Mouse (Mus musculus): ENCODE results near the gene Gfy. TPM values are rescaled to one million over a fixed set of nuclear protein-coding genes. Genes with fewer than 3 reads are reported as not detected.

The Gfy gene
- total RNA-seq, 2 experiments from 2014 or later, result 0.18 TPM; not detected in 1

DNA sequence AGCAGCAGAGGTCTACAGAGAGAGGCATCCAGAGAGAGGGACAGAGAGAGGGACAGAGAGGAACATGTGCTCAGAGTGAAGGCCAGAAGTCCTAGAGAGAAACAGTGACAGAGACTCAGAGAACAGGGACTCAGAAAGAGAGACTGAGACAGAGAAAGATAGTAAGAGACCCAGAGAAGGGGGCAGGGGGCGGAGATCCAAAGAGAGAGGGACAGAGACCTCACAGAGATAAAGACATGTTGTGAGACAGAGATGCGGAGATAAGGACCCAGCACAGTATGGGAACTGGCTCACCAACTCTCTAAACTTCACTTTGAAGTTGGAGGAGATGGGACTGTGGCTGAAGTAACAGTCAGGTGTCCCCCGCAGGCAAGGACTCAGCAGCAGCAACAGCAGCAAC, 44.0 kb downstream of the Gfy start:
- intact Hi-C loops (cut with DNase I), result no loop called here
- DNase-seq (ENCODE audit: low spot score in 2 of 2), result no peak

DNA sequence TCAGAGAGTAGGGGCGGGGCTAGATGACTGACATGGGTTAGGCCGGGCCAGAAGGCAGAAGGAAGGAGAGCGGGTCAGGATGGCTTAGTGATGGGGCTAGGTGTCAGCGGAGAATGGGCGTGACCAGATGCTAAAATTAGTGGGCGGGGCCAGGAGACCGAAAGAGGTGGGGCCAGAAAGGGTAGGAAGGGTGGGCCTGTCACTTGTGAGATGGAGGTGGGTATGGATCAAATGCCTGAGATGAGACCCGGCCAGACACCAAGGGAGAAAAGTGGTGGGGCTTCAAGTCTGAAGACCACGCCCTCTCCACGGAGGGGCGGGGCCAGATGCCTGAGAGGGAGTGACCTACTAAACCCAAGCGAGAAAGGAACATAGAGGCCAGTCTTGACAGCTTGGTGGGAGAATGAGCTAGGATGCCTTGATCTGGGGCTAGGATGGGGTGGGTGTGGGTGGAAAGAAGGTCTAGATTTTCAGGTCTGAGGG, 44.8 kb downstream of the Gfy start:
- DNase-seq (ENCODE audit: low spot score in 2 of 2), result no peak
- intact Hi-C loops (cut with DNase I), result no loop called here

DNA sequence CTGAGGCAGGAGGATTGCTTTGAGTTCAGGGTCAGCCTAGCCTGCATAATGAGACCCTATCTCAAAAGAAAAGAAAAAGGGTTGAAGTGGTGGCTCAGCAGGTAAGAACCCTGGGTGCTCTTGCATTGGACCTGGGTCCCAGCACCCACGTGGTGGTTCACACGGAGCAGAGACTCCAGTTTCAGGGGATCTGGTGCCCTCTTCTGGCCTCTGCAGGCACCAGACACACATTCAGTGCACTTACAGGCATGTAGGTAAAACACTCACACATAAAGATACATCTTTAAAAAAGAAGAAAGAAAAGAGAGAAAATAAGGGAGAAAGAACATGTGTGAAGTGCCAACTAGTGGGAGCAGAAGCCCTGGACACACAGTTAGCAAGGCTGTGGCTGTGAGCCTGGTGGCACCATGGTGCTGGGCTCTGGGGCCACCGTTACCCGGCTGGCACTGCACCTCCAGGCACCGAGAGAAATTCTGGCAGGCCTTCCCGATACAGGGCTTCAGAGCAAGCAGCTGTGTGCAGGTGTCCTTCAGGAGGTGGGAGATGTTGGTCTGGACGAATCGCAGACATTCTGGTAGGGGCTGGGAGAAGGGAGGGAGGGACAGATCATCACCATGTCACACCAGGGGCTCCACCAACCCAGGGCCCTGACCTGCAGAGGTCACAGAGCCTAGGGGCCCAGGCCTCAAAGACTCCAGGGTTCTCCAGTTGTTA, 45.8 kb downstream of the Gfy start:
- no peak for DNase-seq (ENCODE audit: low spot score in 2 of 2)
- intact Hi-C loops (cut with DNase I), result no loop called here

- intact Hi-C loops (cut with DNase I), result no loop called here
- DNase-seq (ENCODE audit: low spot score in 2 of 2), result no peak
These were observed 47.5 kb downstream of the Gfy start for GRCm38 (mm10) chr7:45131850-45132249.

- intact Hi-C loops (cut with DNase I), result loop anchor here (2.0 kb wide), 1 partner anchor 49 kb away; no protein-coding TSS in a partner anchor
- DNase-seq (ENCODE audit: low spot score in 2 of 2), result no peak
These were observed 49.4 kb downstream of the Gfy start for GRCm38 (mm10) chr7:45129776-45130512.

- intact Hi-C loops (cut with DNase I), result loop anchor here (2.0 kb wide), 1 partner anchor 49 kb away; no protein-coding TSS in a partner anchor
- no peak for DNase-seq (ENCODE audit: low spot score in 2 of 2)
These were observed 50.1 kb downstream of the Gfy start for GRCm38 (mm10) chr7:45129318-45129717.

DNA sequence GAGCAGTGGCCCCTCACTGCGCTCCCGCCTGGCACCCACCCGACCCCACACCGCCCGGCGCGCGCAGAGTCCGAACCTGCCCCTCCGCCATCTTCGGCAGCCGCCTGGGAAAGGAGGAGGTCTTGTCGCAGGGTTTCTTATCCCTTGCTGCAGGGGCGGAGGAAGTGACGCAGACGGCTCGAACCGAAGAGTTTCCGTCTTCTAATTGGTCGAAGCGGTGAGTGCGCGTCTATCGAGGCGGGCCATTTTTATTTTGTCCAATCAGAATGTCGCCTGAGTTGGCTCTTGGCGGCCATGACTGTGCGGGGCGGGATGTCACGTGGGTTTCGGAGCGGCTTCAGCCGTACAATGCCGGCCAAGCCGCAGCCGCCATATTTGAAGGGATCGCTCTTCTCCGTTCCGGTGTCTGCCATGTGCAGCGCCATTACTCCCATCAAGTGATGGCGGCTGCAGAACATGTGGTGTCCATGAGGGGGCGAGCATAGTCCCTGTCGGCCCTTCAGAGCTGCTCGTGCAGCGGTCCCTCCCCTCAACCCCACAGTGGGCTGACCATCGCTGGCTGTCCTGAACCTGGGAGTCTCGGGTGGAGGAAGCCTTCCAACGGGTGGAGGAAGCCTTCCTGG, 50.6 kb downstream of the Gfy start, which contains the start of gene Rpl13a:
Gene Rpl13a (minus strand): TSS at position 138 of the 623 bp plus-strand sequence.
- DNase-seq (ENCODE audit: low spot score in 2 of 2), result peak; percentile 99 to 100
- intact Hi-C loops (cut with DNase I), result loop anchor here (2.0 kb wide), 1 partner anchor 48 kb away; no protein-coding TSS in a partner anchor

DNA sequence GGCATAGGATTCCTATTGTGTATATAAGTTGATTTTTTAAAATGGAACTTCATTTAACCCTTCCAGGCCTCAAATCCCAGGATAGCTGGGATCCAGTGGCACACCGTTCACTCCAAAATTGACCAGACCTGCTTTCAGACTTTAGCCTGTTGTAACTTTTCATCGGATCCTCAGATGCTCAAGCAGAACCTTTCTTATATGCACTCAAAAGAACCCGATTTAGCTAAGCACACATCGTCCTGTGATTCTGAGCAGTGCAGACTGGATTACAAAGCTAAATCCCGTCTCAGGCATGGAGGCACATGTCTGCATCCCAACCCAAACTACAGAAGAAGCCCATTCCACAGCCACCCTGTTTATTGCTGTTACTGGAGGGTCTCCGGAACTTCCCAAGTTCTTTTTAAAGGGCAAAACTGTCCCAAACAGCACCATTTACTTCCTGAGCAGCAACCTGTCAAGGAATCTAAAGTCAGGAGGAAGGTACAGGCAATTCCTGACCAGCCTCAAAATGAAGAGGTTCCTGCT, 51.6 kb downstream of the Gfy start:
- intact Hi-C loops (cut with DNase I), result loop anchor here (2.0 kb wide), 1 partner anchor 47 kb away; no protein-coding TSS in a partner anchor
- no peak for DNase-seq (ENCODE audit: low spot score in 2 of 2)

DNA sequence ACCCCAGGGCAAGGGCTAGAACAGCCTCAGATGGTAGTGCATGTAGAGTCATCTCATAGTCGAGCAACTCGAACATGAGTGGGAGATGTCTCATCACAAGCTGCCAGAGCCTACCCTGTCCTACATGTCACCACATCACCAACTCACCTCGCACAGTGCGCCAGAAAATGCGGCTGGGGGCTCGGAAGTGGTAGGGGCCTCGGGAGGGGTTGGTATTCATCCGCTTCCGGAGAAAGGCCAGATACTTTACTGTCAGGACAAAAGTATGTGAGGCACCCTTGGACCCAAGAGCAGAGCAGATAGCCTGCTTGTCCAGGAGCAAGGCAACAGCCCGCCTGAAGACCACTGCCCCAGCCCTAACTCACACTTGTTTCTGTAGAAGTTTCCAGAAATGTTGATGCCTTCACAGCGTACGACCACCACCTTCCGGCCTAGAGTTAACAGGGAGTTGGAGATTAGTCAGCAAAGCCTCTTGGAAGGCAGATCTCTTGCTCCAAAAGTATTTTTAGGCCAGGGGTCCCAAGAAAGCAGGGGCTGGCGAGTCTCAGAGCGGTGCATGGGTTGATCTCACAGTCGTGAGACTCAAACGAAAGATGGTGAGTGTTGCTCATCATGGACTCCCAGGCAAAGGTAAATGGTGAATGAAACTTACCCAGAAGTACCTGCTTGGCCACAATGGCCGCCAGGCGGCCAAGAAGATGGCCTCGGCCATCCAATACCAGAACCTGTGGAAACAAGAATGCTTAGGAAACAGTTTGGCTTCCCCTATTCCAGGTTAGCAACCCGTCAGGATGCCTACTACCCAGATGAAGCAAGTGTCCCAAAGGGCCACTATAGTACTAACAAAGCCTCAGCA, 52.3 kb downstream of the Gfy start:
- DNase-seq (ENCODE audit: low spot score in 2 of 2), result no peak
- intact Hi-C loops (cut with DNase I), result no loop called here

Small RNAs within 50 kb of the gene (microRNA-seq; reads per million reads assigned to microRNA genes)
- gene Mir5121 (11.8 to 32.4 reads per million in 2 experiments), gene Mir7055 (1.5 to 6.0 reads per million in 2 experiments)

Other genes starting within 250 kb of the Gfy start
- gene Tsks, start 236.4 kb downstream of the Gfy start, total RNA-seq (2021), result 1 to 10 TPM; 1.6 to 3.6 TPM
- gene Cpt1c, start 204.7 kb downstream of the Gfy start, total RNA-seq (2021), result 10 to 100 TPM; 89.3 to 95.9 TPM
- gene Prmt1, start 193.0 kb downstream of the Gfy start, total RNA-seq (2021), result 100 to 1,000 TPM; 140 to 163 TPM
- gene Irf3, start 181.9 kb downstream of the Gfy start, total RNA-seq (2021), result 10 to 100 TPM; 31.4 to 42.7 TPM
- gene Bcl2l12, start 180.9 kb downstream of the Gfy start, total RNA-seq (2021), result 1 to 10 TPM; 2.7 TPM
- 100 to 1,000 TPM; 161 to 163 TPM for gene Scaf1, start 163.2 kb downstream of the Gfy start, total RNA-seq (2021)
- gene Rras, start 161.6 kb downstream of the Gfy start, total RNA-seq (2021), result 10 to 100 TPM; 12.0 to 13.8 TPM
- gene Prr12, start 126.7 kb downstream of the Gfy start, total RNA-seq (2021), result 10 to 100 TPM; 59.1 to 65.5 TPM
- gene Nosip, start 117.1 kb downstream of the Gfy start, total RNA-seq (2021), result 10 to 100 TPM; 48.5 to 53.0 TPM
- 1 to 10 TPM; 7.3 to 7.6 TPM for gene Prrg2, start 116.9 kb downstream of the Gfy start, total RNA-seq (2021)
- gene Rcn3, start 87.3 kb downstream of the Gfy start, total RNA-seq (2021), result 1 to 10 TPM; 5.3 to 6.0 TPM
- 10 to 100 TPM; 22.7 to 24.1 TPM for gene Fcgrt, start 75.7 kb downstream of the Gfy start, total RNA-seq (2021)
- gene Rps11, start 55.1 kb downstream of the Gfy start, total RNA-seq (2021), result 100 to 1,000 TPM; 410 to 413 TPM
- 100 to 1,000 TPM; 630 to 639 TPM for gene Rpl13a, start 50.8 kb downstream of the Gfy start, total RNA-seq (2021)
- not detected for gene Gm45713, start 43.3 kb downstream of the Gfy start, total RNA-seq (2021)
- 1 to 10 TPM; 3.3 to 5.4 TPM for gene Flt3l, start 43.1 kb downstream of the Gfy start, total RNA-seq (2021)
- gene Pih1d1, start 25.3 kb downstream of the Gfy start, total RNA-seq (2021), result 10 to 100 TPM; 45.8 to 49.3 TPM
- gene Aldh16a1, start 25.0 kb downstream of the Gfy start, total RNA-seq (2021), result 10 to 100 TPM; 13.6 to 14.1 TPM
- 1,000 to 10,000 TPM; 1,365 to 1,520 TPM for gene Slc17a7, start 15.6 kb downstream of the Gfy start, total RNA-seq (2021)
- gene Pth2, start 1.4 kb upstream of the Gfy start, total RNA-seq (2021), result not detected
- 1 to 10 TPM; 5.2 to 5.3 TPM for gene Ccdc155, start 25.3 kb upstream of the Gfy start, total RNA-seq (2021)
- 10 to 100 TPM; 25.1 to 29.2 TPM for gene Dkkl1, start 32.6 kb upstream of the Gfy start, total RNA-seq (2021)
- gene Tead2, start 36.2 kb upstream of the Gfy start, total RNA-seq (2021), result 1 to 10 TPM; 2.8 to 5.5 TPM
- 1 to 10 TPM; 2.5 to 4.4 TPM for gene Cd37, start 59.5 kb upstream of the Gfy start, total RNA-seq (2021)
- 1 to 10 TPM; 1.6 to 1.9 TPM for gene Slc6a16, start 61.5 kb upstream of the Gfy start, total RNA-seq (2021)
- under 1 TPM in 1 of 2 experiments, not detected in 1; 0.23 TPM for gene Slc6a21, start 97.9 kb upstream of the Gfy start, total RNA-seq (2021)
- gene Trpm4, start 154.2 kb upstream of the Gfy start, total RNA-seq (2021), result 10 to 100 TPM; 13.2 to 24.9 TPM
- gene Hrc, start 155.7 kb upstream of the Gfy start, total RNA-seq (2021), result under 1 TPM; 0.23 to 0.94 TPM
- 100 to 1,000 TPM; 151 to 152 TPM for gene Ppfia3, start 187.4 kb upstream of the Gfy start, total RNA-seq (2021)
- 100 to 1,000 TPM; 170 to 176 TPM for gene Lin7b, start 191.0 kb upstream of the Gfy start, total RNA-seq (2021)
- 100 to 1,000 TPM; 341 to 386 TPM for gene Snrnp70, start 216.2 kb upstream of the Gfy start, total RNA-seq (2021)
- not detected for gene Kcna7, start 226.1 kb upstream of the Gfy start, total RNA-seq (2021)
- under 1 TPM in 1 of 2 experiments, not detected in 1; 0.16 TPM for gene Ntf5, start 234.1 kb upstream of the Gfy start, total RNA-seq (2021)
- not detected for gene Lhb, start 241.3 kb upstream of the Gfy start, total RNA-seq (2021)